Mouse (Mus musculus) CH12.LX (cell line): ENCODE measurements around the gene Vps45. TPM values are rescaled to one million over a fixed set of nuclear protein-coding genes. Genes with fewer than 3 reads are reported as not detected.
"Not testable (repeated sequence)": the region's sequence is repeated elsewhere in the genome, so short reads cannot be mapped to it uniquely, and the experiment has no call there.

Experiments
- DNase-seq: peaks from one replicate; pipeline ENCODE4 v3.0.0-alpha.2; 2013; ENCODE audit errors: extremely low read depth
- H3K27ac ChIP-seq: 2 replicates; pipeline ENCODE4 v1.5.1; 2012; ENCODE audit warnings: low read depth, mild to moderate bottlenecking, control low read depth, moderate library complexity; ENCODE audit not compliant: insufficient read depth
- H3K27me3 ChIP-seq: replicated peaks from 2 replicates; pipeline ENCODE3; 2012; ENCODE audit warnings: inconsistent platforms
- H3K36me3 ChIP-seq, 2 experiments: replicated peaks in 1 of 2; 2 replicates each; pipeline versions ENCODE3 to v1.6.1; 2012; ENCODE audit warnings: inconsistent platforms in 1 of 2, low read length in 1 of 2, mild to moderate bottlenecking in 1 of 2, mixed read lengths in 1 of 2, moderate library complexity in 1 of 2; ENCODE audit not compliant: control insufficient read depth in 1 of 2, insufficient read depth in 1 of 2
- H3K4me1 ChIP-seq, 2 experiments: 2 replicates each; pipeline ENCODE4 v1.6.1; 2012; ENCODE audit warnings: inconsistent platforms in 1 of 2, moderate library complexity in 1 of 2; ENCODE audit not compliant: insufficient read depth in 2 of 2, control insufficient read depth in 1 of 2
- H3K4me2 ChIP-seq: 2 replicates; pipeline ENCODE4 v1.6.1; 2012; ENCODE audit warnings: low read depth, mild to moderate bottlenecking, control low read depth; ENCODE audit not compliant: poor library complexity, insufficient read depth, severe bottlenecking
- H3K4me3 ChIP-seq, 3 experiments: fragments of 150-350 bp in 1 of 3; sonication (generic) in 1 of 3; replicated peaks in 1 of 3; 2 replicates each; pipeline versions ENCODE3 to v1.5.1; 2011 to 2012; ENCODE audit warnings: low read depth in 2 of 3, low read length in 2 of 3, mild to moderate bottlenecking in 2 of 3, moderate library complexity in 2 of 3, control low read depth in 1 of 3, improper control_type of control experiment in 1 of 3, inconsistent platforms in 1 of 3, mixed read lengths in 1 of 3; ENCODE audit not compliant: poor library complexity in 1 of 3
- H3K79me2 ChIP-seq: replicated peaks from 2 replicates; pipeline ENCODE4 v1.6.1; 2012; ENCODE audit warnings: mild to moderate bottlenecking, moderate library complexity; ENCODE audit not compliant: control insufficient read depth, poor library complexity, insufficient read depth, severe bottlenecking; ENCODE audit errors: extremely low read depth
- H3K9ac ChIP-seq: 2 replicates; pipeline ENCODE4 v1.6.1; 2012; ENCODE audit warnings: low read depth, mild to moderate bottlenecking, control low read depth, moderate library complexity; ENCODE audit not compliant: insufficient read depth
- H3K9me3 ChIP-seq: replicated peaks from 2 replicates; pipeline ENCODE3; 2012; ENCODE audit warnings: low read length, inconsistent platforms, mixed read lengths
- BHLHE40 ChIP-seq: IDR thresholded peaks from 2 replicates; pipeline ENCODE4 v1.6.1; 2011; ENCODE audit warnings: mild to moderate bottlenecking, low read depth, low read length, improper control_type of control experiment
- CHD2 ChIP-seq: IDR thresholded peaks from 2 replicates; pipeline ENCODE4 v1.6.1; 2011; ENCODE audit warnings: low read length, improper control_type of control experiment
- CTCF ChIP-seq, 2 experiments: IDR thresholded peaks in 1 of 2; conservative IDR thresholded peaks in 1 of 2; 2 replicates each; pipeline ENCODE4 v1.5.1; 2011 to 2012; ENCODE audit warnings: low read depth in 2 of 2, low read length in 2 of 2, improper control_type of control experiment in 1 of 2, inconsistent platforms in 1 of 2, mild to moderate bottlenecking in 1 of 2, moderate library complexity in 1 of 2
- ELF1 ChIP-seq: IDR thresholded peaks from 2 replicates; pipeline ENCODE4 v1.6.1; 2014; ENCODE audit warnings: low read depth, mild to moderate bottlenecking, inconsistent platforms, low read length, improper control_type of control experiment
- EP300 ChIP-seq: IDR thresholded peaks from 2 replicates; pipeline ENCODE4 v1.6.1; 2011; ENCODE audit warnings: low read length, improper control_type of control experiment
- GABPA ChIP-seq: IDR thresholded peaks from 2 replicates; pipeline ENCODE4 v1.6.1; 2012; ENCODE audit warnings: low read depth, low read length, improper control_type of control experiment, inconsistent platforms; ENCODE audit not compliant: insufficient replicate concordance
- IRF4 ChIP-seq: IDR thresholded peaks from 2 replicates; pipeline ENCODE4 v1.6.1; 2014; ENCODE audit warnings: low read depth, mild to moderate bottlenecking, inconsistent platforms, low read length, improper control_type of control experiment
- JUN ChIP-seq: IDR thresholded peaks from 2 replicates; pipeline ENCODE4 v1.6.1; 2011; ENCODE audit warnings: low read depth, mild to moderate bottlenecking, low read length, improper control_type of control experiment, moderate library complexity; ENCODE audit not compliant: insufficient read depth
- JUND ChIP-seq: conservative IDR thresholded peaks from 2 replicates; pipeline ENCODE4 v1.6.1; 2011; ENCODE audit warnings: low read depth, low read length, improper control_type of control experiment
- KAT2A ChIP-seq: IDR thresholded peaks from 2 replicates; pipeline ENCODE4 v1.6.1; 2012; ENCODE audit warnings: low read length, improper control_type of control experiment, inconsistent platforms; ENCODE audit not compliant: insufficient replicate concordance
- MAX ChIP-seq: IDR thresholded peaks from 2 replicates; pipeline ENCODE4 v1.6.1; 2011; ENCODE audit warnings: low read length, improper control_type of control experiment
- MAZ ChIP-seq: IDR thresholded peaks from 2 replicates; pipeline ENCODE4 v1.6.1; 2012; ENCODE audit warnings: low read depth, mild to moderate bottlenecking, inconsistent platforms, low read length, improper control_type of control experiment, moderate library complexity
- MXI1 ChIP-seq: IDR thresholded peaks from 2 replicates; pipeline ENCODE4 v1.6.1; 2011; ENCODE audit warnings: mild to moderate bottlenecking, low read depth, low read length, improper control_type of control experiment
- MYC ChIP-seq: IDR thresholded peaks from 2 replicates; pipeline ENCODE4 v1.6.1; 2011; ENCODE audit warnings: low read depth, mild to moderate bottlenecking, improper control_type of control experiment, low read length
- NELFE ChIP-seq: IDR thresholded peaks from 2 replicates; pipeline ENCODE4 v1.6.1; 2011; ENCODE audit warnings: low read depth, low read length, improper control_type of control experiment
- POLR2A ChIP-seq: IDR thresholded peaks from 2 replicates; pipeline ENCODE4 v1.6.1; 2011; ENCODE audit warnings: low read depth, mild to moderate bottlenecking, improper control_type of control experiment, low read length
- POLR2AphosphoS2 ChIP-seq: IDR thresholded peaks from 2 replicates; pipeline ENCODE4 v1.6.1; 2011; ENCODE audit warnings: low read depth, low read length, improper control_type of control experiment
- RAD21 ChIP-seq: IDR thresholded peaks from 2 replicates; pipeline ENCODE4 v1.6.1; 2011; ENCODE audit warnings: low read depth, mild to moderate bottlenecking, low read length, improper control_type of control experiment, moderate library complexity
- RCOR1 ChIP-seq: conservative IDR thresholded peaks from 2 replicates; pipeline ENCODE4 v1.6.1; 2012; ENCODE audit warnings: low read depth, mild to moderate bottlenecking, inconsistent platforms, low read length, improper control_type of control experiment
- SIN3A ChIP-seq: IDR thresholded peaks from 2 replicates; pipeline ENCODE4 v1.6.1; 2012; ENCODE audit warnings: low read length, improper control_type of control experiment, inconsistent platforms
- SMC3 ChIP-seq: IDR thresholded peaks from 2 replicates; pipeline ENCODE4 v1.6.1; 2011; ENCODE audit warnings: low read depth, low read length, improper control_type of control experiment
- TBP ChIP-seq: conservative IDR thresholded peaks from 2 replicates; pipeline ENCODE4 v1.6.1; 2011; ENCODE audit warnings: low read depth, low read length, improper control_type of control experiment
- TCF12 ChIP-seq: IDR thresholded peaks from 2 replicates; pipeline ENCODE4 v1.6.1; 2014; ENCODE audit warnings: low read depth, mild to moderate bottlenecking, inconsistent platforms, low read length, improper control_type of control experiment
- UBTF ChIP-seq: IDR thresholded peaks from 2 replicates; pipeline ENCODE4 v1.6.1; 2012; ENCODE audit warnings: low read depth, mild to moderate bottlenecking, inconsistent platforms, low read length, improper control_type of control experiment, moderate library complexity
- USF1 ChIP-seq: IDR thresholded peaks from 2 replicates; pipeline ENCODE4 v1.6.1; 2014; ENCODE audit warnings: low read depth, mild to moderate bottlenecking, inconsistent platforms, low read length, improper control_type of control experiment
- USF2 ChIP-seq: conservative IDR thresholded peaks from 2 replicates; pipeline ENCODE4 v1.6.1; 2011; ENCODE audit warnings: low read depth, low read length, improper control_type of control experiment
- ZC3H11A ChIP-seq: IDR thresholded peaks from 2 replicates; pipeline ENCODE4 v1.6.1; 2012; ENCODE audit warnings: low read depth, mild to moderate bottlenecking, inconsistent platforms, low read length, improper control_type of control experiment
- ZKSCAN1 ChIP-seq: IDR thresholded peaks from 2 replicates; pipeline ENCODE4 v1.6.1; 2012; ENCODE audit warnings: low read depth, inconsistent platforms, low read length, improper control_type of control experiment, borderline replicate concordance
- ZMIZ1 ChIP-seq: IDR thresholded peaks from 2 replicates; pipeline ENCODE4 v1.6.1; 2012; ENCODE audit warnings: low read depth, mild to moderate bottlenecking, inconsistent platforms, low read length, improper control_type of control experiment
- ZNF384 ChIP-seq: IDR thresholded peaks from 2 replicates; pipeline ENCODE4 v1.6.1; 2012; ENCODE audit warnings: low read depth, low read length, improper control_type of control experiment, inconsistent platforms
- dilution Hi-C: fragments of 300-500 bp; cut with MboI; formaldehyde crosslinking; loops from 2 replicates; pipeline ENCODE4 v1.14.3; 2020; ENCODE audit warnings: low sequenced_read_pairs; ENCODE audit not compliant: extremely low pct_unique_long_range_greater_than_20kb, extremely low pct_ligation_motif_present
- in situ Hi-C: fragments of 300-500 bp; cut with MboI; formaldehyde crosslinking; loops from 3 replicates; pipeline ENCODE4 v1.14.3; 2019; ENCODE audit warnings: low sequenced_read_pairs, low pct_ligation_motif_present, low pct_unique_long_range_greater_than_20kb, mixed read lengths
- polyA plus RNA-seq: library from polyadenylated mRNA; unstranded; fragments of >175 nt; gene quantifications from 2 replicates; pipeline ENCODE4 v1.2.1, GENCODE M21; 2012; ENCODE audit warnings: low read depth; ENCODE audit not compliant: insufficient read length
- total RNA-seq, 2 experiments: library from RNA; depleted of rRNA; stranded (reverse); fragments of 300-350 nt in 1 of 2; fragments of >200 nt in 1 of 2; gene quantifications; 2 replicates each; pipeline ENCODE4 v1.2.3; 2012 to 2014

Vps45 gene
- total and polyA plus RNA-seq, 3 experiments, result 16.2 to 20.8 (median 16.8) TPM

DNA sequence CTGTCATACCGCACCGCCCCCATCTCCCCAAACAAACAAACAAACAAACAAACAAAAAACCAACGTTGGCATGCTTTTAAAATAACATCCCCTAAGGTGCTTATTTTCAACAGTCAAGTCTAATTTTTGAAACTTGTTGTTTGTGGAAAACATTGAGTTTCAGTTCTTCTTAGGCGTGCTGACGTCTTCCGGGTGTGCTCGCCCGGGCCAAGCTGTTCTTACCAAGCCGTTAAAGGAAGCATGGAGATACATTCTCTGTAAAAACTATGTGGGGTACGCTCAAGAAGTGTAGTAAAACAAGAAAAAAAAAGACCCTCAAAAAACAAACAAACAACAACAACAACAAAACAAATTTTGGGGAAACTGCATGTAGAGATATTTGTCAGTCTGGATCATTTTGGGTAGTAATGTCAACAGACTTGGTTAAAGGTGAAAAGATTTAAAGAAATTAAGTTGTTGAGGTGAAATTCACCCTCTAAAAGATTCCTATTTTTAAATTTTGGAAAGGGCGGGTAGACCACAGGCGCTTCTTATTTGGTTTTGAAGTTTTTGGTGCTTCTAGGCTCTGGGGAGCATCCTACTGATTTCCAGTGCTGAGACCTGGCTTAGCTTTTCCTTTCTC lies 85.9 kb downstream of the Vps45 start (continued):
- TF ChIP-seq ZKSCAN1 (no peak), MYC (peak; percentile 76; the same call in 1 of the 2 replicates), CHD2 (no peak), JUN (no peak), UBTF (no peak)

DNA sequence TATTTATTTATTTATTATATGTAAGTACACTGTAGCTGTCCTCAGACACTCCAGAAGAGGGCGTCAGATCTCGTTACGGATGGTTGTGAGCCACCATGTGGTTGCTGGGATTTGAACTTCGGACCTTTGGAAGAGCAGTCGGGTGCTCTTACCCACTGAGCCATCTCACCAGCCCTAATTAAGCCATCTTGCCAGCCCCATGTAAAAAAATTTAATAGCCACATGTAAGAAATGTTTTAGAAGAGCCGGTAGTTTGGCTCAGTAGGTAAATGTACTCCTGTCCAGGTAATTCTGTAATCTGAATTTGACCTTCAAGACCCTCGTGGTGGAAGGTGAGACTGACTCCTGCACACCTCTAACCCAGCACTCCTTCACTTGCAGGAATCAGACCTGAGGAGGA lies 87.6 kb downstream of the Vps45 start:
- H3K9me3 ChIP-seq, H3K4me2 ChIP-seq, H3K36me3 ChIP-seq, H3K4me3 ChIP-seq, in situ Hi-C loops, H3K27me3 ChIP-seq, DNase-seq, H3K79me2 ChIP-seq, H3K9ac ChIP-seq, H3K27ac ChIP-seq, dilution Hi-C loops: not testable (repeated sequence)
- peaks cover 5 to 46% of the 10 kb centered on the region in 2 experiments for H3K4me1 ChIP-seq
- peak in 1 of 2 experiments; percentile 9; a peak in 1 of 4 replicates for TF ChIP-seq CTCF (conservative IDR thresholded peaks at IDR 0.05 in 1 of 2, IDR thresholded peaks at IDR 0.05 in 1 of 2; ENCODE audit: low read depth in 2 of 2, low read length in 2 of 2)

DNA sequence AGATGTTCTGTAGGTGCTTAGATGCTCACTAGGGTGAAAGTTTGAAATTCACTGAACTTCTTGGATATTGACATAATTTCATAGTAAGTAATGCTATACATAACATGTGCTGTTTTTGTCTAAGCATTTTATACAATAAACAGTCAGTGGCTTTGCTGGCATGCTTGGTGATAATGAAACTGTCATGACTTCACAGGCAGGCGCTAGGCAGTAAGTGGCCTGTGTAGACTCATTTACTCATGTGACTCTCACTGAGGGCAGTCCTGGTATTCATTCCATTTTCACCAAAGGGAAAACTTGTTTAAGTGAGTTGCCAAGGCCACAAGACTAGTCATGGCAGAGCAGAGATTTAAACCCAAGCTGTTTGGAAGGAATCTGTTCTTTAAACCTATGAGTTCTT lies 89.0 kb downstream of the Vps45 start:
- no peak overlapping the region for H3K9ac ChIP-seq
- no peaks in the 10 kb centered on the region for H3K36me3 ChIP-seq
- H3K4me3 ChIP-seq, result no peak overlapping the region
- no peak overlapping the region for H3K4me2 ChIP-seq
- H3K9me3 ChIP-seq, result no peaks in the 10 kb centered on the region
- TF ChIP-seq JUND (no peak), IRF4 (peak; percentile 48; the same call in 1 of the 2 replicates), ELF1 (no peak), TBP (no peak), POLR2AphosphoS2 (no peak), RAD21 (no peak), RCOR1 (no peak), MAZ (no peak), CTCF (conservative IDR thresholded peaks at IDR 0.05 in 1 of 2, IDR thresholded peaks at IDR 0.05 in 1 of 2; ENCODE audit: low read depth in 2 of 2, low read length in 2 of 2) (no peak), GABPA (no peak), SIN3A (no peak), MYC (0 out of 2 replicates have a peak, but pooled peaks have one; percentile 13), SMC3 (no peak), MAX (no peak; the same call in 1 of the 2 replicates), ZC3H11A (no peak), ZNF384 (no peak), USF1 (no peak), ZKSCAN1 (no peak), TCF12 (no peak), USF2 (no peak), NELFE (no peak), MXI1 (no peak), EP300 (0 out of 2 replicates have a peak, but pooled peaks have one; percentile 13), POLR2A (no peak), KAT2A (no peak), BHLHE40 (peak; percentile 78), ZMIZ1 (no peak)
- no peaks in the 10 kb centered on the region; the same call in 1 of the 2 replicates for H3K79me2 ChIP-seq
- H3K4me1 ChIP-seq, result peaks cover 9 to 54% of the 10 kb centered on the region in 2 experiments
- DNase-seq, result no peak
- no peak overlapping the region for H3K27ac ChIP-seq
- in situ Hi-C loops (loop anchor here (5.0 to 10.0 kb wide), 2 partner anchors 88 to 256 kb away; partner anchors contain the start of genes Hist2h2ac, Hist2h2be and Vps45), dilution Hi-C loops (no loop called here)
- H3K27me3 ChIP-seq, result no peaks in the 10 kb centered on the region
